9 mouse cellular contexts compared by ENCODE assay signal in genomic region chr1:54665582-54666405, GRCm38 (mm10).
DNase-seq lines count a peak whose midpoint lies in the region; ATAC-seq and TF ChIP-seq lines count a peak whose summit lies in the region.
"Had no signal": no experiment of that assay in that cellular context is flagged by ENCODE, and none has a peak within 500 bp of the region (broad histone marks: within the 10 kb centered on the region; RNA-seq: fewer than 3 reads in every experiment).

No protein-coding gene starts in this region.

- no peaks in the 10 kb centered on the region for H3K36me3 ChIP-seq in G1E (replicated peaks)
- H3K36me3 ChIP-seq in heart, postnatal 0 days (replicated peaks; ENCODE audit: control insufficient read depth, insufficient read depth, low read length) = peaks cover 7% of the 10 kb centered on the region; the same call in 1 of the 2 replicates
- no peaks in the 10 kb centered on the region for H3K36me3 ChIP-seq in midbrain, embryonic 15.5 days (replicated peaks)

- WGBS in heart, postnatal 0 days = 51% methylated on average over 8 of the region's 8 CpGs
- WGBS in midbrain, embryonic 15.5 days = 51% methylated on average over 8 of the region's 8 CpGs

- H3K4me1 ChIP-seq in G1E (ENCODE audit: insufficient read depth, low read depth, low read length) = no peaks in the 10 kb centered on the region; the same call in 1 of the 2 replicates
- no peaks in the 10 kb centered on the region for H3K4me1 ChIP-seq in heart, postnatal 0 days (ENCODE audit: control insufficient read depth, insufficient read depth)
- peaks cover 12% of the 10 kb centered on the region for H3K4me1 ChIP-seq in midbrain, embryonic 15.5 days
- H3K4me1 ChIP-seq: embryonic facial prominence, embryonic 13.5 days had no signal

- DNase-seq in kidney, adult 9 months = peak; percentile 77
- DNase-seq in kidney, adult 18-20 months = no peak
- peak; percentile 46 for DNase-seq in G1E (ENCODE audit: low spot score)
- DNase-seq in cerebellum, adult 8-10 months = peak; percentile 17
- peak; percentile 85 for DNase-seq in heart, postnatal 0 days (ENCODE audit: low spot score)
- peak; percentile 7 to 16 for DNase-seq in layer of hippocampus, postnatal 36 days
- no peak for DNase-seq in testis, postnatal 10 days (ENCODE audit: low spot score)

- TF ChIP-seq CTCF in G1E (IDR thresholded peaks at IDR 0.05; ENCODE audit: low read depth, low read length) = peak; percentile 65
- peak; percentile 91 for TF ChIP-seq CTCF in heart, postnatal 0 days (IDR thresholded peaks at IDR 0.05; ENCODE audit: low read depth)

- no peak overlapping the region for H3K27ac ChIP-seq in heart, postnatal 0 days (ENCODE audit: low read depth)
- peak overlapping the region; percentile 57 for H3K27ac ChIP-seq in midbrain, embryonic 15.5 days
- H3K27ac ChIP-seq: embryonic facial prominence, embryonic 13.5 days had no signal

- no peak for TF ChIP-seq EP300 in heart, postnatal 0 days (IDR thresholded peaks at IDR 0.05; ENCODE audit: low read depth)

- H3K27me3 ChIP-seq in G1E (ENCODE audit: insufficient read depth, low read length) = peaks cover 3% of the 10 kb centered on the region; the same call in 1 of the 2 replicates
- no peaks in the 10 kb centered on the region for H3K27me3 ChIP-seq in heart, postnatal 0 days (ENCODE audit: control insufficient read depth, insufficient read depth, low read length)
- no peaks in the 10 kb centered on the region for H3K27me3 ChIP-seq in midbrain, embryonic 15.5 days (replicated peaks)
- H3K27me3 ChIP-seq: embryonic facial prominence, embryonic 13.5 days had no signal

- H3K4me2 ChIP-seq in heart, postnatal 0 days (ENCODE audit: low read depth, low read length) = no peak overlapping the region
- H3K4me2 ChIP-seq in midbrain, embryonic 15.5 days = no peak overlapping the region
- H3K4me2 ChIP-seq: embryonic facial prominence, embryonic 13.5 days had no signal

- no peaks in the 10 kb centered on the region for H3K9me3 ChIP-seq in G1E (replicated peaks)
- H3K9me3 ChIP-seq in heart, postnatal 0 days (replicated peaks; ENCODE audit: control insufficient read depth, low read length) = no peaks in the 10 kb centered on the region
- H3K9me3 ChIP-seq in midbrain, embryonic 15.5 days = no peaks in the 10 kb centered on the region
- H3K9me3 ChIP-seq: embryonic facial prominence, embryonic 13.5 days had no signal

- H3K4me3 ChIP-seq in G1E (ENCODE audit: low read depth, low read length) = no peak overlapping the region
- no peak overlapping the region for H3K4me3 ChIP-seq in heart, postnatal 0 days (ENCODE audit: low read depth, low read length)
- H3K4me3 ChIP-seq in midbrain, embryonic 15.5 days = no peak overlapping the region
- H3K4me3 ChIP-seq: embryonic facial prominence, embryonic 13.5 days had no signal

- H3K9ac ChIP-seq in heart, postnatal 0 days (replicated peaks; ENCODE audit: low read depth, low read length) = no peak overlapping the region
- no peak overlapping the region for H3K9ac ChIP-seq in midbrain, embryonic 15.5 days
- H3K9ac ChIP-seq: embryonic facial prominence, embryonic 13.5 days had no signal

- peak; percentile 57; the same call in 1 of the 2 replicates for ATAC-seq in G1E (ENCODE audit: extremely low read depth, insufficient number of reproducible peaks, low FRiP score, poor library complexity, severe bottlenecking)
- ATAC-seq in heart, postnatal 0 days (ENCODE audit: insufficient read depth, low read depth) = no peak
- peak; percentile 83 for ATAC-seq in midbrain, embryonic 15.5 days (replicated peaks)

Comparison
In these comparisons a context has a peak if more than half of its experiments do, and no peak if none do; other contexts are left out.
1. DNase-seq: peak in kidney, adult 9 months (single experiment), G1E (single experiment), cerebellum, adult 8-10 months (single experiment), heart, postnatal 0 days (single experiment) and layer of hippocampus, postnatal 36 days (2 of 2); none in kidney, adult 18-20 months (single experiment) and testis, postnatal 10 days (single experiment).